Mouse (Mus musculus) left cerebral cortex, adult 8-10 months (tissue): Measurements from ENCODE around the gene Adgrg2. TPM values are rescaled to one million over a fixed set of nuclear protein-coding genes. Genes with fewer than 3 reads are reported as not detected.
A peak's percentile ranks its signal among the peaks of the same experiment; 100 is the strongest.

Experiments used
- DNase-seq, 2 experiments: peaks; one replicate each; pipeline ENCODE4 v3.0.0; 2022; ENCODE audit warnings: low spot score in 2 of 2
- total RNA-seq, 4 experiments: library from RNA; stranded (reverse); gene quantifications; 2 replicates each; pipeline ENCODE4 v1.2.4; 2022

Adgrg2 gene
- total RNA-seq, 4 experiments from 2014 or later: 0.67 to 1.2 (median 0.95) TPM

- DNase-seq: peak; percentile 64 to 75
Measured at GRCm38 (mm10) chrX:160502048-160503041, 111.9 kb downstream of the Adgrg2 start, which contains the start of gene Phka2. Gene Phka2 (plus strand): TSS chrX:160502166.

DNA sequence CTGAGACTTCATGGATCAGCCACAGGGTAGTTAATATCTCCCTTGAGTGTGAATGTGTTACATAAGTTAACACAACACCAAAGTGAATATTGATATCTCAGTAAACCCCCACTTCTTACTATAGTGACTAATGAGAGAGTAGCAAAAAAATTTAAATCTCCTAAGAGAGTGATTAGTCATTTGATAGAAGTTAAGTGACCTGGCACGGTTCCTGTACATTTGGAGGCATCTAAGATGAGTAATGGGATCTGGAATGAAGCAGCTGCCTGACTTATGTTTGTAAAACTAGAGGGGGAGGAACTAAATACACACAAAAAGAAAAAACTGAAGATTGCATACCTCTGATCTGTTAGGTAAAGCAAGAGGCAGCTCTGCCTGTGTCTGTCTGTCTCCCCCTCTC, 118.6 kb downstream of the Adgrg2 start:
- no peak for DNase-seq

DNA sequence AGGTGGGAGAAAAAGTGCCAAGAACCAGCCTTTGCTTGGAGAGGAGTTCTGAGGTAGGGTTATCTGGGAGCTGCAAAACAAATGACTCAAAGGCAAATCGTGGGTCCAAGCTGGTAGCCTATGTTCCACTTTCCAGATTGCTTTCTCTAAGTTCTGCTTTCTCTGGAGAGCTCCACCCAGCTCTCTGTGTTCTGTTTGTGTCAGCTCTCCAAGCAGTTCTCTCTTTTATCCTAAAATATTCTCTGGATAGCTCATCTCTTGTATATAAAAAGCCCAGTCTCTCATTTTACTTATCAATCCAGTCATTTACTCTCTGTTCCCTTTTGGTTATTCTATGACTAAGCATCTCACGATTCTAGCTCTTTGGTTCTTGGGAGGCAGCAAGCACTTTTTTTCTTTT, 119.7 kb downstream of the Adgrg2 start:
- no peak for DNase-seq

DNA sequence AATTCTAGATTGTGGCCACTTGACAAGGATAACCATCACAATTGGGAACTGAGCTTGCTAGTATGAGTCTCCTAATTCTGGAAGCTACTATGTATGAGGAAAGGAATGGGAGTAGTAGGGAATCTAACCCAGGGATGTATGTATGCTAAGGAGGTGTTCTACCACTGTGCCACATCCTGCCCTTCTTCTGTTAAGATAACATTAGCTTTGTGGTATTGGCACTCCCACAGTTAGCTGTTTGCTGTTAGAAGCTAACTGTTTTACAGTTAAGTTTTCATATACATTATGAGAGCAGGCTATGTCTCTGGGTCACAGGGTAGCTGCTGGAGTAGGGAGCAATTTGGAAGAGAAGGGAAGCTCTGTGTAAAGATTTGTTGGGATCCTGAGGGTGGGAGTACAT, 125.5 kb downstream of the Adgrg2 start:
- DNase-seq: no peak

GRCm38 (mm10) chrX:160542772-160543171, 152.3 kb downstream of the Adgrg2 start:
- peak in 1 of 2 experiments; percentile 13 for DNase-seq

Other genes starting within 250 kb of the Adgrg2 start
- 10 to 100 TPM; 27.5 to 41.3 (median 34.4) TPM for gene Phka2, start 111.5 kb downstream of the Adgrg2 start, total RNA-seq